Mouse (Mus musculus) midbrain, embryonic 13.5 days (tissue): ENCODE data around the gene Sgce. TPM values are rescaled to one million over a fixed set of nuclear protein-coding genes. Genes with fewer than 3 reads are reported as not detected.

Source experiments
- ATAC-seq: fragments of 200-750 bp; cut with Nextera tagmentation; 2 replicates; pipeline ENCODE4 v1.8.0; 2017; ENCODE audit warnings: mild to moderate bottlenecking, moderate TSS enrichment, moderate library complexity
- H3K27ac ChIP-seq: fragments of 300-500 bp; sonication (generic); 2 replicates; pipeline ENCODE4 v1.5.1; 2015; ENCODE audit warnings: inconsistent platforms, mild to moderate bottlenecking, moderate library complexity
- H3K27me3 ChIP-seq: fragments of 300-500 bp; sonication (generic); 2 replicates; pipeline ENCODE4 v1.6.1; 2015; ENCODE audit warnings: mild to moderate bottlenecking, inconsistent platforms
- H3K36me3 ChIP-seq: fragments of 300-500 bp; sonication (generic); 2 replicates; pipeline ENCODE4 v1.6.1; 2015; ENCODE audit warnings: mild to moderate bottlenecking, inconsistent platforms
- H3K4me1 ChIP-seq: fragments of 300-500 bp; sonication (generic); replicated peaks from 2 replicates; pipeline ENCODE4 v1.6.1; 2015; ENCODE audit warnings: inconsistent platforms
- H3K4me2 ChIP-seq: fragments of 300-500 bp; sonication (generic); replicated peaks from 2 replicates; pipeline ENCODE4 v1.6.1; 2015; ENCODE audit warnings: moderate library complexity, mild to moderate bottlenecking, inconsistent platforms
- H3K4me3 ChIP-seq: fragments of 300-500 bp; sonication (generic); replicated peaks from 2 replicates; pipeline ENCODE4 v1.5.1; 2015; ENCODE audit warnings: mild to moderate bottlenecking, inconsistent platforms
- H3K9ac ChIP-seq: fragments of 300-500 bp; sonication (generic); replicated peaks from 2 replicates; pipeline ENCODE4 v1.6.1; 2015; ENCODE audit warnings: mild to moderate bottlenecking, inconsistent platforms
- H3K9me3 ChIP-seq: fragments of 300-500 bp; sonication (generic); 2 replicates; pipeline ENCODE4 v1.6.1; 2016; ENCODE audit warnings: mild to moderate bottlenecking, inconsistent platforms
- WGBS: fragments of 180-500 bp; shearing (Covaris S2); methylation state at CpG from one replicate; pipeline ENCODE4 v1.1.7; 2015; 5-methylcytosine and 5-hydroxymethylcytosine counted together
- polyA plus RNA-seq: library from polyadenylated mRNA; unstranded; fragments of >200 nt; fragmentation: Nextera tagmentation; extraction: Ambion mirVana; gene quantifications from 2 replicates; pipeline ENCODE4 v1.2.1, GENCODE M21; 2015

The Sgce gene
- polyA plus RNA-seq, 1 experiment from 2014 or later = 68.2 TPM

DNA sequence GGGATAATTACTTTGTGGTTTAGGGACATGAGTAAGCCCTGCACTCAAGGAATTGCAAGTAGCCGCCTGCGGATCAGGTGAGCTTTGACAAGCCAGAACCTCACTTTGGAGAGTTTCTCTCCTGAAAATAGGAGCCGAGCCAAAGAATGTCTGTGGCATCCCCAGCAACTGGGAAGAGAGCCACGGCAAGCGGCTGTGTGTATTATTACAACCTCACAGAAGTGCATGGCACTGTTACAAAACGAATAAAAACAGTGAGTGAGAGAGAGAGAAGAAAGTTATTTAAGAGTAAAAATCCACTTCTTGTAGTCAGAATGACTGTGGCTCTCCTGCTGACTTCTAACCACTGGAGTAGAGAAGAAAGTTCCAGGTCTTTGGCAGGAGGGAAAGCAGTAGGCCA lies 6.5 kb downstream of the Sgce start:
- Histone ChIP-seq H3K36me3 (no peaks in the 10 kb centered on the region), H3K9ac (no peak overlapping the region), H3K4me2 (no peak overlapping the region), H3K27me3 (no peaks in the 10 kb centered on the region), H3K4me3 (no peak overlapping the region), H3K27ac (peak overlapping the region; percentile 11; the same call in 1 of the 2 replicates), H3K9me3 (no peaks in the 10 kb centered on the region), H3K4me1 (peaks cover 58% of the 10 kb centered on the region)
- ATAC-seq = no peak
- WGBS = 16% methylated on average over 6 of the region's 6 CpGs

DNA sequence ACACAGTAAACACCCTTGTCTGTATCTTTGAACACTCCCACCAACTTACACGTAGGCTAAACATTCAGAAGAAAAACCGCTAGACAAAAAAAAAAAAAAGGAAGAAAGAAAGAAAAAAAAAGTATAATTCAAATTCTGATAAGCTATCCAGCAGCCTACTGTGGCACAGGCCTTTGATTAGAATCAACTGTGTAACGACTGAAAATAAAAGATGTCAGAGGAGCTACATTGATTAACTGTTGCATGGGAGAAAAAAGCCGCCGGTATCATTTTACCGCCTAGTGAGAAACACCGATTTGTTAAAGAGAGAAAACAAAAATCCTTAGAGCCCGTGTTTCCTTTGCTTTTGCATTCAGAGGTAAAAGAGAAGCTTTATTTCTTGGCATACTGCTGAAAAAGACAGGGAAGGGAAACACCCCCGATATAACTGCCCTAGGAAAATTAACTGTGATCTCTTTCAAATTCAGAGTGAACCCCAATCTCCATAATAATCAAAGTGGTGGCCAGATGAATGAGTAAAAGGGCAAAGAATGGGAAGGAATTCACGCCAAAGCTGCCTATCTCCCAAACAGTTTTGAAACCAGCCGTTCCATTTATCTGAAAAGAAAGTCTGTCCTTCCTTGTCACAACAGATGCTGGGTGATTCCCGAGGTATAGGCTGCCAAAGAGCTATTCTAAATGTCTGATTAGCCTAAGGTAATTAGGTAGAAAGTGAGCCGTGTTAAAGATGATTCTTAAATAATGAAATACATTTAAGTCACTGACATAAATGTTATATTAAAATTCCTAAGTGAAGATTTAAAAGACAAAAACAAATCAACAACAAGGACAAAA lies 7.3 kb downstream of the Sgce start:
- Histone ChIP-seq H3K4me2 (peak overlapping the region; percentile 40), H3K36me3 (no peaks in the 10 kb centered on the region), H3K4me1 (peaks cover 59% of the 10 kb centered on the region), H3K27ac (peak overlapping the region; percentile 21; the same call in 1 of the 2 replicates), H3K9ac (peak overlapping the region; percentile 23; the same call in 1 of the 2 replicates), H3K9me3 (no peaks in the 10 kb centered on the region), H3K27me3 (no peaks in the 10 kb centered on the region), H3K4me3 (no peak overlapping the region; the same call in 1 of the 2 replicates)
- WGBS = 5% methylated on average over 13 of the region's 13 CpGs
- no peak for ATAC-seq

DNA sequence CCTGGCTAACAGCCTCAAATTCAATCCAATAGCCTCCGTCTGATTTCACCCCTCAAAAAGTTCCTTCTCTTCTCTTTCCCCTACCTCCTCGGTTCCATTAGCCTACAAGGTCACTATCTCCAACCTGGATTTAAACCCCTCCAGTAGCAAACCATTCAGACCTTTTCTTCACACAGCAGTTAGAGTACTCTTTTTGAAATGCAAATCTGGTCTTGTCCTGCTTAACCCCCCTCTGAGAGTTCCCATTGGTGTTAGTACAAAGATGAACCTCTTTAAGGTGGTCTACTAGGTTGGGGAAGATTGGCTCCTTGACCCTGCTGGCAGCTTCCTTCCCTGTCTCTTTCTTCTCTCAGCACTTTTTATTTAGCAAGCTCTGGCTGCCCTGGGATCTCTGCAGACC lies 8.3 kb downstream of the Sgce start:
- Histone ChIP-seq H3K27me3 (no peaks in the 10 kb centered on the region), H3K36me3 (no peaks in the 10 kb centered on the region), H3K4me3 (no peak overlapping the region), H3K9me3 (no peaks in the 10 kb centered on the region), H3K9ac (no peak overlapping the region), H3K27ac (no peak overlapping the region), H3K4me1 (peaks cover 62% of the 10 kb centered on the region), H3K4me2 (peak overlapping the region; percentile 22; the same call in 1 of the 2 replicates)
- 3% methylated on average over 2 of the region's 2 CpGs for WGBS
- ATAC-seq = 0 out of 2 replicates have a peak, but pooled peaks have one; percentile 13

DNA sequence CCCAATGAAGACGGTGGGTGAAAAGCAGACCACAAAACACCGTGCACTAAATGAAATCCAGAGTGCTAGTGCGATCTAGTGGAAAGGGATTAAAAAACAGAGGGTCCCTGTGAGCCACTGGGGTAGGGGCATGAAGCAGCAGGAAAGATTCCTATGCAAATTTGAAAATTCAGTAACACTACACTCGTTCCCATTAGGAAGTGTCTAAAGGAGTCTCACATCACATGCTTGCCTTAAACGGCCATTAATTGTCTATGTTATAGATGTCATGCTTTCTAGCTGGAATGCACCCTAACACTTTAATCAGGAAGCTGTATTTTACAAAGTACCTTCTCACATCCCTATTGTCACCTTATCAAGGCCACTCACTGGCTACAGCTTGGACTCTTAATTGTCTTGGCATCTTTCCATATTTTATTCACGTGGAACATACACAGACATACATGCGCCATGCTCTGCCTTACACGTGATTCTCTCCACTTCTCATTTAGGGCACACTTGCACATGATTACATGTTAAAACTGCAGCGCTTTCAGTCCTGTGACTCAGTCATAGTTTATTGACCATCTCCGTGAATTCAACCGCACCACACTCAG lies 8.9 kb downstream of the Sgce start:
- Histone ChIP-seq H3K4me3 (no peak overlapping the region), H3K9ac (no peak overlapping the region), H3K4me1 (peaks cover 59% of the 10 kb centered on the region), H3K27me3 (no peaks in the 10 kb centered on the region), H3K9me3 (no peaks in the 10 kb centered on the region), H3K4me2 (peak overlapping the region; percentile 22; the same call in 1 of the 2 replicates), H3K36me3 (no peaks in the 10 kb centered on the region), H3K27ac (no peak overlapping the region)
- 20% methylated on average over 11 of the region's 11 CpGs for WGBS
- ATAC-seq = peak; percentile 34; the same call in 1 of the 2 replicates

DNA sequence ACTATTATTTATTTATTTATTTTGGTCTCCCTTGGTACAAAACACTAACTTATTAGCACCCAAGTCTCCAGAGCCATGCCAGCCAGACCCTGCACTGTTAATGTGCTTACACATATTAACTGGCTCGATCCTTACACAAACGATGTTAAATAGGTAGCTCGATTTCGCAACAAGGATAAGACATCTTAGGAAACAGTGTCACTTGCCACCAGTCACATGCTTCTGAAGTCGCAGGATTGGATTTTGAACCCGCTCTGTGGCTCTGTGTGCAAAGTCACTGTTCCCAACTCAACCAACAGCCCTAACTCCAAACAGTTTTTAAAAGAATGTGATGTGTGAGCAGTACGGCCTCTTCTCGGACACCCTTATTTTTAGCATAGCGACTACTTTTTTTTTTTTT lies 10.6 kb downstream of the Sgce start:
- Histone ChIP-seq H3K9me3 (no peaks in the 10 kb centered on the region), H3K4me1 (peaks cover 44% of the 10 kb centered on the region), H3K27ac (no peak overlapping the region), H3K36me3 (no peaks in the 10 kb centered on the region), H3K4me2 (no peak overlapping the region), H3K27me3 (no peaks in the 10 kb centered on the region), H3K9ac (no peak overlapping the region), H3K4me3 (no peak overlapping the region)
- 81% methylated on average over 9 of the region's 9 CpGs for WGBS
- ATAC-seq = no peak

DNA sequence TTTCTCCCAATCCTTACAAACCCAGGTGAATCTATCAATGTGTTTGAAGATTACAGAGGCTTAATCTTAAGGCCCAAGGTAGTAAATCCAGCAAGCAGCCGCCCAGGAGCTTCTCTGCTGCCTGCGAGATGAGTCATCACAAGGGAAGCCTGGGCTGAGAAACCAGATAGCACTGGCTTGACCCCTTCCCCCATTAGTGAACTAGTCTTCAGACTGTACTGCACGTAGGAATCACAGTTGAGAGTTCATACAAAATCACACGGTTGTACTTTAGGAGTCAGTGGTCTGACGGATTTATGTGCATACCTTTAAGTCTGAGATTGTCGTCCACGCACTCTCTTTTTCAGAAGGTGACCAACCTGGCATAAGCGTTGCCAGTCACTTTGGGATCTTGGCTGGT lies 13.8 kb downstream of the Sgce start:
- Histone ChIP-seq H3K9me3 (no peaks in the 10 kb centered on the region), H3K4me2 (no peak overlapping the region), H3K4me1 (peaks cover 15% of the 10 kb centered on the region), H3K9ac (no peak overlapping the region), H3K36me3 (no peaks in the 10 kb centered on the region), H3K4me3 (no peak overlapping the region), H3K27me3 (no peaks in the 10 kb centered on the region), H3K27ac (no peak overlapping the region)
- no peak for ATAC-seq
- 82% methylated on average over 8 of the region's 8 CpGs for WGBS

DNA sequence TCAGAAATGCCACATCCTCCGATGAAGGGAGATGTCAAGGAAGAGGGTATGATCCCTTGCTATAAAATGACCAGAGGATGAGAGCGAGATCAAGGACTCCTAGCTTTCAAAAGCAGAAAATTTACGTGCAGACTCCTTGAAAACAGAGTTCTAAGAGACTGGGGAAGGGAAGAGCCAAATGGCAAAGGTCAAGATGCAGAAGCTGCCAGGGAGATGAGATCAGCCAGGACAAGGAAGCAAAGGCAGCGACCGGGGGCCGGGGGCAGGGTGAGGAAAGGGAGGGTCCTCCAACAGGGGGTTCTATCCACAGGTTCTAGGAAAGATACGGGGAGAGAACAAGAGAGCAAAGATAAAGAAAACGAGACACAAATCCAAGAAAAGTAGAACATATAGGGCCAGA lies 15.3 kb downstream of the Sgce start:
- 69% methylated on average over 8 of the region's 8 CpGs for WGBS
- Histone ChIP-seq H3K27me3 (no peaks in the 10 kb centered on the region), H3K36me3 (no peaks in the 10 kb centered on the region), H3K9ac (no peak overlapping the region), H3K9me3 (no peaks in the 10 kb centered on the region), H3K4me1 (peaks cover 3% of the 10 kb centered on the region; the same call in 1 of the 2 replicates), H3K4me3 (no peak overlapping the region), H3K4me2 (no peak overlapping the region), H3K27ac (no peak overlapping the region)
- ATAC-seq = no peak

DNA sequence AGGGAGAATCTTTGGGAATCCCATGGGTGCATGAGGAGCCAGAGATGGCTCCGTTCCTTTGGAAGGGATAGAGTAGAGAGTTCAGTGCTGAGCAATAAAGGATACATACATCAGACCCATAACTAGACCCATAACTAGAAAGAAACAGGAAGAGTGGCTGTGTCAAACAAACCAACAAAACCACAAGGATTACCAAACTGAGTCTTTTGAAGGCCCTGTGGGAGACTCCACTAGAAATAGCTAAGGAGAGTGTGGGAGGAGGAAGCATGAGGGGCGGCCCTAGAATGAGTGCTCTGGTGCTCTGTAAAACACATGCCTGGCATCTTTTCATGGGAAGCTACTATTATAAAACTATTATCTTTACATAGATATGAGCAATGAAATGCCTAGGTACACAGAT lies 18.7 kb downstream of the Sgce start:
- WGBS = 98% methylated on average over 2 of the region's 2 CpGs
- Histone ChIP-seq H3K27ac (no peak overlapping the region), H3K4me1 (peaks cover 10% of the 10 kb centered on the region), H3K27me3 (no peaks in the 10 kb centered on the region), H3K4me2 (no peak overlapping the region), H3K4me3 (no peak overlapping the region), H3K9ac (no peak overlapping the region), H3K9me3 (no peaks in the 10 kb centered on the region), H3K36me3 (no peaks in the 10 kb centered on the region)
- no peak for ATAC-seq

DNA sequence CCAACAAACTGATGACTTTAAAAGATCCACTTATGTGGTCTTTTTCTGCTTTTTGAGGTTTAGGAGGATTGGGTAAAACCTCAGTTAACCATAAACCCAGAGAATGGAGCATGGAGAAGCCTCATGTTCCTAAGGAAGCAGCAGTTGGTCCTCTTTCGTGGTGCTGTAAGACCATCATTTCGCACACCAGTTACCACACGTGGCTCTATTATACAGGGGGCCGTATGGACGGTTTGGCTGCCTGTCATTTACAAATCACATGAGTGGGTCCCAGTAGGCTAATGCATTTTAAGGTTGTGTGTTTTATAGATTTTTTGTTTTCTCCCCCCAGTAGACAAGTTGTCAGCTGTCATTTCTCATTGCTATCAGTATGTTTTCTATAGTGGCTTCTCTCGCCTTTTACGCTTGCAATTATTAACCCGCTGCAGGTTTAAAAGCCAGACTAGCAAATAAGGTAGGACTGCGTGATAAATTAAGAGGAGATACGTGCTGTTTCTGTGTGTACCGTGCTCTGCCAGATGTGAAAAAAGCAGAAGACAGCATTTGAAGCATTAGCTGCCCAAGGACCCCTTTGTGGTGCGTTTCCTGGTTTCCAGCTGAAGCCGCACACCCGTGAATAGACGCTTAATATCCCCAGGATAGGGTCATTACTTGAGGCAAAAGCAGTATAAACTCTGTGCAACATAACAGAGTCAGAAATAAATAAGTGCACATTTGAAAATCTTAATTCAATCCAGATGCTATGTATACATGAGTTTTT lies 22.8 kb downstream of the Sgce start:
- peak; percentile 53; the same call in 1 of the 2 replicates for ATAC-seq
- no peak overlapping the region; the same call in 1 of the 2 replicates for H3K27ac ChIP-seq
- no peaks in the 10 kb centered on the region for H3K9me3 ChIP-seq
- H3K4me3 ChIP-seq = no peak overlapping the region
- H3K4me2 ChIP-seq = peak overlapping the region; percentile 5; the same call in 1 of the 2 replicates
- peaks cover 27% of the 10 kb centered on the region for H3K4me1 ChIP-seq
- H3K36me3 ChIP-seq = no peaks in the 10 kb centered on the region
- 51% methylated on average over 15 of the region's 15 CpGs for WGBS
- no peak overlapping the region for H3K9ac ChIP-seq
- no peaks in the 10 kb centered on the region for H3K27me3 ChIP-seq

DNA sequence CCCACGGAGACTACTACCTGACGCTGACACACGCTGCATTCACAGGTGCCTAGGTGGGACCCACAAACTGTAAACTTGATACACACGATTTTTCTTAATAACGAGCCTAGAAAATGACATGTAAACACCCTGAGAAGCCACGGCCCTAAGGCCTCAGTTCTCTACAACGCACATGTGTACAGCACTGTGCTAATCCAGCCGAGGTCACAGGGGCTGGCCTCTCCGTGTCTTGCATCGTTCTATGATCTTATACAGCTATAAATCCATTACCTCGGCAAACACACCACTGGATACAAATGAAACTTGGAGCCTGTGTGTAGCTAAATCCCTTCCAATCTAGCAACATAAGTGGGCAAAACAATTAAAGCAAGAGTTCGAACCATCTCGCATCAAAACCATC lies 24.3 kb downstream of the Sgce start:
- peak overlapping the region; percentile 4; the same call in 1 of the 2 replicates for H3K27ac ChIP-seq
- H3K4me2 ChIP-seq = no peak overlapping the region
- H3K9me3 ChIP-seq = no peaks in the 10 kb centered on the region
- peaks cover 27% of the 10 kb centered on the region for H3K4me1 ChIP-seq
- 69% methylated on average over 13 of the region's 13 CpGs for WGBS
- H3K36me3 ChIP-seq = no peaks in the 10 kb centered on the region
- no peak overlapping the region for H3K4me3 ChIP-seq
- no peaks in the 10 kb centered on the region for H3K27me3 ChIP-seq
- ATAC-seq = no peak
- H3K9ac ChIP-seq = no peak overlapping the region

DNA sequence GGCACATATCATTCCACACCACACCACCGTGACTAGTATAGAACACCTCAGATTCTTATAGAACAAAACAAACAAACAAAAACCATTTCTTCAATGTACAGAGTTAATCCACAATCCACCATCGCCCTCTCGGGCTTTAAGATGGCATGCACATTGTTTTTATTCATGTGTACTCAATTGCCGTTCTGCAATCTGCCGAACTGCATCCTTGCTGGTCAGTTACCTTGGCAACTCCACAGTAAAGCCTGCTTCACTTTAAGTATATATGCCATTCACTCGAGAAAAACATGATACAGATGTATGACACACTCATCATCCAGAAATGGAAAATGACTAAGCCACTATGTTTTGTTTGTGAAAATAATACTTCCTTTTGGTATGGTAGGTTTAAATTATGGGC lies 24.9 kb downstream of the Sgce start:
- peak; percentile 72; the same call in 1 of the 2 replicates for ATAC-seq

DNA sequence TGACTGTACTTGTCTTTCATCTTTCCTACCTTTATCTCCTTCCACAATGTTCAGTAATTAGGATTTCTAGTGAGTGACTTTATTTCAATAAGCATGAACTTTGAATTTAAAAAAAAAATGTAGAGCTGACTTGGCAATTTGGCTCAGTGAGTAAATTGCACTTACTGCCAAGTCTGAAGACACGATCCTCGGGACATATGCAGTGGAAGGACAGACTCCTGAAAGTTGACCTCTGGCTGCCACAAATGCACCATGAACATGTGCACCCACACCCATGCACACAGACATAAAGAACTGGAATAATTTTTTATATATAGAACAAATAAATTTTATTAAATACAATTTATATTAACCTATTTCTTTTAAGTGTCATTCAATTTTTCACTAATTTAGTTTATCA lies 29.7 kb downstream of the Sgce start:
- H3K27ac ChIP-seq = no peak overlapping the region
- no peaks in the 10 kb centered on the region for H3K27me3 ChIP-seq
- H3K4me1 ChIP-seq = peaks cover 8% of the 10 kb centered on the region
- no peak overlapping the region for H3K4me3 ChIP-seq
- no peaks in the 10 kb centered on the region for H3K36me3 ChIP-seq
- H3K9ac ChIP-seq = no peak overlapping the region
- ATAC-seq = no peak
- 89% methylated on average over 2 of the region's 2 CpGs for WGBS
- H3K4me2 ChIP-seq = no peak overlapping the region
- H3K9me3 ChIP-seq = no peaks in the 10 kb centered on the region

More for the DNA sequence above, 24.9 kb downstream of the Sgce start:
- Histone ChIP-seq H3K36me3 (no peaks in the 10 kb centered on the region), H3K4me1 (peaks cover 27% of the 10 kb centered on the region), H3K9me3 (no peaks in the 10 kb centered on the region), H3K4me3 (no peak overlapping the region), H3K9ac (no peak overlapping the region; the same call in 1 of the 2 replicates), H3K27me3 (no peaks in the 10 kb centered on the region), H3K27ac (peak overlapping the region; percentile 4; the same call in 1 of the 2 replicates), H3K4me2 (no peak overlapping the region)
- WGBS = 17% methylated on average over 6 of the region's 6 CpGs
